Mouse (Mus musculus): ENCODE results near the gene Mycbpap. TPM values are rescaled to one million over a fixed set of nuclear protein-coding genes. Genes with fewer than 3 reads are reported as not detected.

Gene Mycbpap
- polyA plus RNA-seq (2014; fragmentation: Nextera tagmentation; extraction: Ambion mirVana): 1.6 and 2.6 TPM in 2 replicates

GRCm38 (mm10) chr11:94521219-94521843, at the start of gene Mycbpap:
TSS of gene Mycbpap (minus strand) at chr11:94521742.
- Histone ChIP-seq H3K4me2 (replicated peaks; ENCODE audit: low read depth, low read length) (peak within 1 kb of the TSS; percentile 93), H3K4me1 (ENCODE audit: control insufficient read depth, insufficient read depth, low read length) (peaks cover 38% of the 10 kb centered on the region), H3K9me3 (ENCODE audit: control insufficient read depth, low read length) (no peaks in the 10 kb centered on the region), H3K36me3 (ENCODE audit: control insufficient read depth, insufficient read depth, low read length) (no peaks in the 10 kb centered on the region), H3K4me3 (ENCODE audit: low read length) (peak within 1 kb of the TSS; percentile 52), H3K9ac (ENCODE audit: low read depth, low read length) (peak within 1 kb of the TSS; percentile 64), H3K27me3 (ENCODE audit: control insufficient read depth, insufficient read depth, low read length) (no peaks in the 10 kb centered on the region), H3K27ac (ENCODE audit: low read depth, low read length) (0 out of 2 replicates have a peak within 1 kb of the TSS, but pooled peaks have one; percentile 30)
- 1% methylated on average over 41 of the region's 42 CpGs for WGBS
- peak; percentile 61 for ATAC-seq (ENCODE audit: low FRiP score, low TSS enrichment)

DNA sequence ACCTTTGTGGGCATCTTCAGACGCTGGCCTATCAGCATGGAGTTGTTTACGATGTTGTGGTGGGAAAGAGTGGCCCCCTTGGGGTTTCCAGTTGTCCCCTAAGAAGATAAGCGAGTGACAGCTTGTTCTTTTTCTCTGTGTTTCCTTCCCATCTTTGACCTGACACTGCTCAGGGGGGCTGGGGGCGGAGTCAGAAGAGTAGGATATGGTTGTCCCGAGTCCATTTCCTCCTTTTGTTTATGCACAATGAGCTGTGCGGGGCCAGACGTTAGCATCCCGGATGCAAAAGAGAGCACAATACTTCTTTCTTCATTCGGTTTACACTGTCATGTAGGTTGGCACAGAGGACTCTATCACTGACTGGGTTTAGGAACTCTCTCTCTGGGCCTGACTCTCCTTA, 49.1 kb upstream of the Mycbpap start:
- no peak overlapping the region for H3K9ac ChIP-seq (ENCODE audit: low read depth, low read length)
- 47% methylated on average over 9 of the region's 9 CpGs for WGBS
- H3K4me3 ChIP-seq (ENCODE audit: low read length): no peak overlapping the region
- peaks cover 23% of the 10 kb centered on the region for H3K36me3 ChIP-seq (ENCODE audit: control insufficient read depth, insufficient read depth, low read length)
- ATAC-seq (ENCODE audit: low FRiP score, low TSS enrichment): no peak
- H3K4me2 ChIP-seq (replicated peaks; ENCODE audit: low read depth, low read length): no peak overlapping the region
- no peaks in the 10 kb centered on the region for H3K9me3 ChIP-seq (ENCODE audit: control insufficient read depth, low read length)
- peak overlapping the region; percentile 59; the same call in 1 of the 2 replicates for H3K27ac ChIP-seq (ENCODE audit: low read depth, low read length)
- no peaks in the 10 kb centered on the region for H3K27me3 ChIP-seq (ENCODE audit: control insufficient read depth, insufficient read depth, low read length)
- H3K4me1 ChIP-seq (ENCODE audit: control insufficient read depth, insufficient read depth, low read length): no peaks in the 10 kb centered on the region

DNA sequence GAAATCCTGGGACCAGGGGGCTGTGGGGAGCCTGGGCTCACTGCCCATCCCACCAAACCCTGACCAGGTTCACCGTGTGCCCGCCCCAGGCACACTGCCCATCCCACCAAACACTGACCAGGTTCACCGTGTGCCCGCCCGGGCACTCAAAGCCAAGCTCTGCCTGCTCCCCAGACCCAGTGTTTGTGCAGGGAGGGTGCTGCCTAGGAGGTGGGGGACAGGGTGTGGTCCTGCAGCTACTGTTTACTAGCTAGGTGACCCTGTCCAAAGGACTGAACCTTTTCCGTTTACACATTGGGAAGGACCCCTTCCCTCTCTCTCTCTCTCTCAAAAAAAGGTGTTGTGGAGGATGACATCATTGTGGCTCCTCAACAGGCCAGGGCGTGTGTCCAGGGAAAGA, 45.8 kb upstream of the Mycbpap start:
- Histone ChIP-seq H3K27me3 (ENCODE audit: control insufficient read depth, insufficient read depth, low read length) (no peaks in the 10 kb centered on the region), H3K4me2 (replicated peaks; ENCODE audit: low read depth, low read length) (no peak overlapping the region), H3K36me3 (ENCODE audit: control insufficient read depth, insufficient read depth, low read length) (peaks cover 23% of the 10 kb centered on the region), H3K9ac (ENCODE audit: low read depth, low read length) (no peak overlapping the region), H3K27ac (ENCODE audit: low read depth, low read length) (no peak overlapping the region), H3K4me1 (ENCODE audit: control insufficient read depth, insufficient read depth, low read length) (peaks cover 14% of the 10 kb centered on the region), H3K4me3 (ENCODE audit: low read length) (no peak overlapping the region), H3K9me3 (ENCODE audit: control insufficient read depth, low read length) (no peaks in the 10 kb centered on the region)
- WGBS: 95% methylated on average over 7 of the region's 7 CpGs
- ATAC-seq (ENCODE audit: low FRiP score, low TSS enrichment): no peak

DNA sequence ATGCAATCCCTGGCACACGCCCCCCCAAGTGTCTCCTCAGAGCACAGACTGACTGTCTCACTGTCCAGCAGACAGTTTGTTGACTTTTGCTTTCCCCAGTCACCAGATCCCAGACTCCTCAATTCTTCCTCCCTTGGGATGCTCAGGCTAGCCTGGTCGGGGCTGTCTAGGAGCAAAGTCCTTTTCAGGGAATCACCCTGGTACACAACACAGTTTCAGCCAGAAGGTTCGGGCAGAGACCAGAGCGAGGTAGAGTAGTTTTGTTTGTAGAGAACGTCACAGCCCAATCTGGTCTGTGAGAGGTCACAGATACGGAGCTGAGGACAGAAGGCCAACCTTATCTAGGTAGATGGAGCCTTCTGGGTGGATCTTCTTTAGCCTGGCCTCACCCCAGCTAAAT, 45.0 kb upstream of the Mycbpap start:
- Histone ChIP-seq H3K27me3 (ENCODE audit: control insufficient read depth, insufficient read depth, low read length) (no peaks in the 10 kb centered on the region), H3K9me3 (ENCODE audit: control insufficient read depth, low read length) (no peaks in the 10 kb centered on the region), H3K36me3 (ENCODE audit: control insufficient read depth, insufficient read depth, low read length) (peaks cover 23% of the 10 kb centered on the region), H3K4me2 (replicated peaks; ENCODE audit: low read depth, low read length) (no peak overlapping the region), H3K27ac (ENCODE audit: low read depth, low read length) (no peak overlapping the region), H3K9ac (ENCODE audit: low read depth, low read length) (no peak overlapping the region), H3K4me3 (ENCODE audit: low read length) (no peak overlapping the region), H3K4me1 (ENCODE audit: control insufficient read depth, insufficient read depth, low read length) (peaks cover 14% of the 10 kb centered on the region)
- ATAC-seq (ENCODE audit: low FRiP score, low TSS enrichment): no peak
- WGBS: 68% methylated on average over 6 of the region's 6 CpGs

DNA sequence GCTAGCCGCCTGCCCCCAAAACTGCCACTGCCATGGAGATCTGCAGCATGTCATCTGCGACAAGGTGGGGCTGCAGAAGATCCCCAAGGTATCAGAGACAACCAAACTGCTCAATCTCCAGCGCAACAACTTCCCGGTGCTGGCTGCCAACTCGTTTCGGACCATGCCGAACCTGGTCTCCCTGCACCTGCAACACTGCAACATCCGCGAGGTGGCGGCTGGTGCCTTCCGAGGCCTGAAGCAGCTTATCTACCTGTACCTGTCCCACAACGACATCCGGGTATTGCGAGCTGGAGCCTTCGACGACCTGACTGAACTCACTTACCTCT, 43.6 kb upstream of the Mycbpap start:
- Histone ChIP-seq H3K4me3 (ENCODE audit: low read length) (peak overlapping the region; percentile 24; the same call in 1 of the 2 replicates), H3K36me3 (ENCODE audit: control insufficient read depth, insufficient read depth, low read length) (peaks cover 19% of the 10 kb centered on the region), H3K27ac (ENCODE audit: low read depth, low read length) (no peak overlapping the region), H3K9ac (ENCODE audit: low read depth, low read length) (peak overlapping the region; percentile 8; the same call in 1 of the 2 replicates), H3K4me1 (ENCODE audit: control insufficient read depth, insufficient read depth, low read length) (peaks cover 14% of the 10 kb centered on the region), H3K4me2 (replicated peaks; ENCODE audit: low read depth, low read length) (peak overlapping the region; percentile 35), H3K27me3 (ENCODE audit: control insufficient read depth, insufficient read depth, low read length) (no peaks in the 10 kb centered on the region), H3K9me3 (ENCODE audit: control insufficient read depth, low read length) (no peaks in the 10 kb centered on the region)
- WGBS: 19% methylated on average over 16 of the region's 16 CpGs
- no peak for ATAC-seq (ENCODE audit: low FRiP score, low TSS enrichment)

DNA sequence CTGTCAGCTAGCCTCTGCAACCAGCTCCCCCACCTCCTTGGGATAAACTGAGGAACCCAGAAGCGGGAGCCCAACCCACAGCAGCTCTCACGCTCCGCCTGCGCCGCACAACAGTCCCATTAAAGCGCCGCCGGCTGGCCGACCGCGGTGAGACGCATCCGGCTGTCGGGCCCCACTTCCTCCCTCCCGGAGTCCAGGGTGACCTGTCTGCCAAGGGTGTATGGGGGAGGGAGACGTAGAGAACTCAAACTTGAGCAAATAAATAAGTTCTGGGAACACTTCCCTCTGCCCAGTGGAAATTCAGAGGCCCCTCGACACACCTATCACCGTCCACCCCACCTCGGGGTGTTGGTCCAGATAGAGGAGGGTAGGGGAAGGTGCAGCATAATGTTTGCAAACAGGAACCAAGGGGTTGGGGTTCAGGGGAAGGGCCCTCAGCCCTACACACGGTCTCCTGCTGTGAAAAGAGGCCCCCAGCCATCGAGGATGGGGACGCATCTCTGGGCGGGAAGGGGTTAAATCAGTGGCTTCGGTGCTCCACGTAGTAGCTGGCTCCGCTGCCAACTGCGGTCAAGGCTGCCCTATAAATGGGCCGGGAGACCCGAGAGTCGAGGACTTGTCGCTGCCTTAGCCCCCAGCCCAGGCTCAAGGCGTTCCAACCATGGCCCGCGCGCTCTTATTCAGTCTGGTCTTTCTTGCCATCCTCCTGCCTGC, 43.1 kb upstream of the Mycbpap start, which contains the start of gene Chad:
Gene Chad, plus strand, starts transcription at position 611 of the 714 bp plus-strand sequence.
- Histone ChIP-seq H3K36me3 (ENCODE audit: control insufficient read depth, insufficient read depth, low read length) (peaks cover 16% of the 10 kb centered on the region), H3K27me3 (ENCODE audit: control insufficient read depth, insufficient read depth, low read length) (no peaks in the 10 kb centered on the region), H3K9me3 (ENCODE audit: control insufficient read depth, low read length) (no peaks in the 10 kb centered on the region), H3K27ac (ENCODE audit: low read depth, low read length) (no peak within 1 kb of the TSS), H3K4me2 (replicated peaks; ENCODE audit: low read depth, low read length) (peak within 1 kb of the TSS; percentile 35), H3K9ac (ENCODE audit: low read depth, low read length) (peak within 1 kb of the TSS; percentile 8), H3K4me3 (ENCODE audit: low read length) (peak within 1 kb of the TSS; percentile 24), H3K4me1 (ENCODE audit: control insufficient read depth, insufficient read depth, low read length) (peaks cover 14% of the 10 kb centered on the region)
- 4% methylated on average over 33 of the region's 35 CpGs for WGBS
- peak; percentile 48; the same call in 1 of the 2 replicates for ATAC-seq (ENCODE audit: low FRiP score, low TSS enrichment)

DNA sequence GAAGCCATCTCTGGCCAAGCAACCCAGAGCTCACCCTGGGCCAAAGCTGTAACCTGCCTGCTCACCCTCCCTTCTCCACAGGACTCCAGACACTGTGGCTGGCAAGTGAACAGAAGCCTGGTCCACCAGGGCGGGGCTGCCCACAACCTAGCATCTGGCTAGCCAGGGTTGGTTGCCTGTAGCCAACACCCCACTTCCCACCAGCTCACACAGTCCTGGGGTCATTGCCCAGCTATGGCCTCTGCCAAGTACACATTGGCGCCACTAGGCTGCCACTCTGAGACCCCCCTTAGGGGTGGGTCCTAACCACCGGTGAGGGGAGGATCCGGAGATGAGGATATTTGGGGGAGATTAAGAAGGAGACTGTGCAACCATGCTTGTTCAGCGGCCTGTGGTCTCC, 42.3 kb upstream of the Mycbpap start:
- Histone ChIP-seq H3K9me3 (ENCODE audit: control insufficient read depth, low read length) (no peaks in the 10 kb centered on the region), H3K4me3 (ENCODE audit: low read length) (0 out of 2 replicates have a peak overlapping the region, but pooled peaks have one; percentile 24), H3K4me2 (replicated peaks; ENCODE audit: low read depth, low read length) (peak overlapping the region; percentile 35), H3K27ac (ENCODE audit: low read depth, low read length) (no peak overlapping the region), H3K4me1 (ENCODE audit: control insufficient read depth, insufficient read depth, low read length) (peaks cover 14% of the 10 kb centered on the region), H3K36me3 (ENCODE audit: control insufficient read depth, insufficient read depth, low read length) (peaks cover 12% of the 10 kb centered on the region), H3K9ac (ENCODE audit: low read depth, low read length) (no peak overlapping the region; the same call in 1 of the 2 replicates), H3K27me3 (ENCODE audit: control insufficient read depth, insufficient read depth, low read length) (no peaks in the 10 kb centered on the region)
- 60% methylated on average over 5 of the region's 5 CpGs for WGBS
- ATAC-seq (ENCODE audit: low FRiP score, low TSS enrichment): peak; percentile 33; the same call in 1 of the 2 replicates

DNA sequence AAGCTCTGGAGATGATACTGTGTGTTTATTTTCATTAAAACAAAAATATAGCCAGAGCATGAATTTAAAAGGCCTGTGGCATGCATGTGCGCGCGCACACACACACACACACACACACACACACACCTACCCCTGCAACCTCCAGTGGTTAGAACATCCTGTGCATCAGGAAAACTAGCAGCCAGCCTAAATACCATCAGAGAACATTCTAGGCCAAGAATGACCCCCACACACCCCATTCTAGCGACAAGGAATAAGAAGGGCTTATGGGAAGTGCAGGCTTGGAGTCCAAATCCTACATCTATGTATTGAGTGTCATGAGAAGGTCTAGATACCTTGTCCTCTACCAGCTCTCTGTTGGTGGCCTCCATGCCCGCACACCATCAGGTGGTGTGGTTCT, 41.8 kb upstream of the Mycbpap start:
- 95% methylated on average over 5 of the region's 5 CpGs for WGBS
- H3K4me1 ChIP-seq (ENCODE audit: control insufficient read depth, insufficient read depth, low read length): peaks cover 14% of the 10 kb centered on the region
- no peak overlapping the region for H3K4me3 ChIP-seq (ENCODE audit: low read length)
- no peak overlapping the region for H3K9ac ChIP-seq (ENCODE audit: low read depth, low read length)
- peaks cover 7% of the 10 kb centered on the region for H3K36me3 ChIP-seq (ENCODE audit: control insufficient read depth, insufficient read depth, low read length)
- H3K27ac ChIP-seq (ENCODE audit: low read depth, low read length): no peak overlapping the region
- H3K27me3 ChIP-seq (ENCODE audit: control insufficient read depth, insufficient read depth, low read length): no peaks in the 10 kb centered on the region
- ATAC-seq (ENCODE audit: low FRiP score, low TSS enrichment): no peak
- H3K4me2 ChIP-seq (replicated peaks; ENCODE audit: low read depth, low read length): no peak overlapping the region
- H3K9me3 ChIP-seq (ENCODE audit: control insufficient read depth, low read length): no peaks in the 10 kb centered on the region

DNA sequence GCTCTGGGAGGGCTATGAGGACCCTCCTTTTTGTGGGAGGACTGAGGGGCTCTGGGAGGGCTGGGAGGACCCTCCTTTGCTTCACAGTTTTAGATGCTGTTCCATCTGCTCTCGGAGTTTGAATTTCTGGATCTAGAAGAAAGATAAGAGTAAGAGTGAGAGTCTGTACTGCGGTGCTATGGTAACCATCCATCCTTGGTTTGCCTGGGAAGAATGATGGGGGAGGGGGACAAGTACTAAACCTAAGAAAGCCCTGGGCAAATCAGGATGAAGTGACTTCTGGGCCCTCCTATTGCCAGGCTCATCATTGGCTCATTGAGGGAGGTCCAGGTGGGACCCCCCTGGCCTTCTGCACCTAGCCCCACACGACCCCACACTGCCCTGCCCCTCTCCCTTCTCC, 36.7 kb upstream of the Mycbpap start:
- H3K36me3 ChIP-seq (ENCODE audit: control insufficient read depth, insufficient read depth, low read length): peaks cover 2% of the 10 kb centered on the region; the same call in 1 of the 2 replicates
- H3K27ac ChIP-seq (ENCODE audit: low read depth, low read length): no peak overlapping the region
- 61% methylated on average over 3 of the region's 3 CpGs for WGBS
- no peak overlapping the region for H3K4me3 ChIP-seq (ENCODE audit: low read length)
- no peak overlapping the region for H3K9ac ChIP-seq (ENCODE audit: low read depth, low read length)
- ATAC-seq (ENCODE audit: low FRiP score, low TSS enrichment): peak; percentile 40; the same call in 1 of the 2 replicates
- no peaks in the 10 kb centered on the region for H3K9me3 ChIP-seq (ENCODE audit: control insufficient read depth, low read length)
- no peaks in the 10 kb centered on the region for H3K27me3 ChIP-seq (ENCODE audit: control insufficient read depth, insufficient read depth, low read length)
- H3K4me2 ChIP-seq (replicated peaks; ENCODE audit: low read depth, low read length): no peak overlapping the region
- no peaks in the 10 kb centered on the region for H3K4me1 ChIP-seq (ENCODE audit: control insufficient read depth, insufficient read depth, low read length)

All from kidney, embryonic 14.5 days (tissue).